Mouse (Mus musculus) limb, embryonic 11.5 days (tissue): Measurements from ENCODE around the gene Pold3. TPM values are rescaled to one million over a fixed set of nuclear protein-coding genes. Genes with fewer than 3 reads are reported as not detected.

ENCODE experiments used
- ATAC-seq: fragments of 200-750 bp; cut with Nextera tagmentation; 2 replicates; pipeline ENCODE4 v1.8.0; 2017; ENCODE audit warnings: low read depth; ENCODE audit not compliant: insufficient number of reproducible peaks, low FRiP score, low TSS enrichment
- DNase-seq: peaks from one replicate; pipeline ENCODE4 v3.0.0-alpha.2; 2015; ENCODE audit warnings: low spot score
- H3K27ac ChIP-seq: fragments of 300-500 bp; sonication (generic); replicated peaks from 2 replicates; pipeline ENCODE4 v1.5.1; 2014; ENCODE audit warnings: low read depth, mild to moderate bottlenecking, low read length
- H3K27me3 ChIP-seq: fragments of 300-500 bp; sonication (generic); 2 replicates; pipeline ENCODE4 v1.6.1; 2014; ENCODE audit warnings: mild to moderate bottlenecking, low read length, mixed read lengths; ENCODE audit not compliant: control insufficient read depth, insufficient read depth
- H3K36me3 ChIP-seq: fragments of 300-500 bp; sonication (generic); 2 replicates; pipeline ENCODE4 v1.6.1; 2014; ENCODE audit warnings: mild to moderate bottlenecking, low read length, moderate library complexity, mixed read lengths; ENCODE audit not compliant: control insufficient read depth, insufficient read depth
- H3K4me1 ChIP-seq: fragments of 300-500 bp; sonication (generic); 2 replicates; pipeline ENCODE4 v1.6.1; 2014; ENCODE audit warnings: low read length, mixed read lengths; ENCODE audit not compliant: control insufficient read depth, insufficient read depth
- H3K4me2 ChIP-seq: fragments of 300-500 bp; sonication (generic); 2 replicates; pipeline ENCODE4 v1.6.1; 2014; ENCODE audit warnings: low read depth, mild to moderate bottlenecking, moderate library complexity; ENCODE audit not compliant: severe bottlenecking
- H3K4me3 ChIP-seq: fragments of 300-500 bp; sonication (generic); 2 replicates; pipeline ENCODE4 v1.5.1; 2014; ENCODE audit warnings: low read depth, low read length
- H3K9ac ChIP-seq: fragments of 300-500 bp; sonication (generic); 2 replicates; pipeline ENCODE4 v1.6.1; 2014; ENCODE audit warnings: mild to moderate bottlenecking, low read length
- H3K9me3 ChIP-seq: fragments of 300-500 bp; sonication (generic); 2 replicates; pipeline ENCODE4 v1.6.1; 2016; ENCODE audit warnings: low read length; ENCODE audit not compliant: control insufficient read depth
- WGBS: fragments of 180-500 bp; shearing (Covaris S2); extraction: QIAGEN DNeasy Blood & Tissue Kit; methylation state at CpG from one replicate; pipeline ENCODE4 v1.1.7; 2014; 5-methylcytosine and 5-hydroxymethylcytosine counted together
- polyA plus RNA-seq: library from polyadenylated mRNA; unstranded; fragments of >200 nt; fragmentation: Nextera tagmentation; extraction: Ambion mirVana; gene quantifications from 2 replicates; pipeline ENCODE4 v1.2.1, GENCODE M21; 2014

Gene Pold3
- 96.4 and 100 TPM in 2 replicates for polyA plus RNA-seq

DNA sequence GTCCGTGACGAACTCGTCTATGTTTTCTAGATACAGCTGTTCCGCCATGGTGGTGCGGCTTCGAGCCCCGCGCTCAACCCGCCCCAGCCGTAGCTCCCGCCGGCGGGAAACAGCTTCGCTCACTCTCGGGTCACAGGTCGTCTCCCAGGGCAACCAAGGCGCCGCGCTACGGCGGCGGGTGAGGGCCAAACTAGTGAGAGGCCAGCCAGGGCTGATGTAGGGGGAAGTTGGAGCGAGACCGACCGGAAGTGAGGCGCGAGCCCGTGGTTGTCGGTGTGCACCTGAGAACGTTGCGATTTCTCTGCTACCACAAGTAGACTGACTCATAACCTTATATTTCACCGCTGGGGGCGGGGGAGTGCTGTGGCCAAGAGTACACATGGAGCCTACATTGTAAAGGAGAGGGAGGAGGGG lies at the start of gene Pold3:
Pold3 (minus strand) TSS at position 190 of the 414 bp plus-strand sequence.
- H3K36me3 ChIP-seq, result peaks cover 12% of the 10 kb centered on the region; the same call in 1 of the 2 replicates
- H3K4me1 ChIP-seq, result 0 out of 2 replicates have a peak, but pooled peaks cover 3% of the 10 kb centered on the region
- H3K27me3 ChIP-seq, result no peaks in the 10 kb centered on the region
- ATAC-seq (peak; percentile 95), DNase-seq (peak; percentile 100)
- WGBS, result under 1% methylated on average over 33 of the region's 33 CpGs
- H3K9me3 ChIP-seq, result 0 out of 2 replicates have a peak, but pooled peaks cover 3% of the 10 kb centered on the region
- H3K27ac ChIP-seq, result peak within 1 kb of the TSS; percentile 84
- H3K9ac ChIP-seq, result peak within 1 kb of the TSS; percentile 84
- H3K4me3 ChIP-seq, result peak within 1 kb of the TSS; percentile 78
- peak within 1 kb of the TSS; percentile 59 for H3K4me2 ChIP-seq

DNA sequence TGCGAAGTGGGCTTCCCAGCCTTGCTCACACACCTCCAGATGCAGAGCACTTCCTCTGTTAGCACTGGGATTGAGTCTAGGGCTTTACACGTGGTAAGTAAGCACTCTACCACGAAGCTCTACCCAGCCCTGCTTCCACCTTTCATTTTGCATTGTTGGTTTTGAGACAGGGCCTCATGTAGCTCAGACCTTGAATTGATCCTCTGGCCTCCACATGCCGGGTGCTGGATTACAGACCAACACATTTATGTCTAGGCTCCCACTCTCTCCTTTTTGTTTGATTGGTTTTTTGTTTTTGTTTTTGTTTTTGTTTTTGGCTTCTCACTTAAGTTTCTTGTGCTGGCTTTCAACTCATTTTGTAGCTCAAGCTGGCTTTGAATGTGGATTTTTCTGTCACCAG lies 49.4 kb upstream of the Pold3 start:
- Histone ChIP-seq H3K9ac (no peak overlapping the region), H3K4me3 (no peak overlapping the region), H3K36me3 (no peaks in the 10 kb centered on the region), H3K4me1 (no peaks in the 10 kb centered on the region), H3K4me2 (no peak overlapping the region), H3K9me3 (no peaks in the 10 kb centered on the region), H3K27ac (no peak overlapping the region), H3K27me3 (no peaks in the 10 kb centered on the region)
- ATAC-seq, result no peak
- no peak for DNase-seq
- 71% methylated on average over 4 of the region's 4 CpGs for WGBS

DNA sequence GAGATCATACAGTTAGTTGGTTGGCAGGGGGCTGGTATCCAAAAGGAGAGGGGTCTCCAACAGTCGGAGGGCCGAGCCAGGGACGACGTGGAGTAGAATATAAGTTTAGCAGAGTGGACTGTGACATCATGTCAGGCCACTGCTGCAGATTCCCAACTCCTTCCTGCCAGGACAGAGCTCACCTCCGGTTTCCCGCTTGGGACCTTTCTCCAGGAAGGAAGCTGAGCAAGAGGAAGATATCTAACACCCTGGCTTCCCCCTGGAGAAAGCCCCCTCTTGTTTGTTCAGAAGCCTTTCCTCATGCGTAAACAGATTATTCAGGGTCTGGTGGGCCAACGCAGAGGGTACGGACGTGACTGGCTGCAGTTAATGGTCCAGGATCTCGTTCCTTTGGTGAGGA lies 47.3 kb upstream of the Pold3 start:
- WGBS, result 75% methylated on average over 11 of the region's 11 CpGs
- Histone ChIP-seq H3K4me1 (no peaks in the 10 kb centered on the region), H3K4me3 (no peak overlapping the region), H3K27ac (no peak overlapping the region), H3K9me3 (no peaks in the 10 kb centered on the region), H3K4me2 (no peak overlapping the region), H3K27me3 (no peaks in the 10 kb centered on the region), H3K36me3 (no peaks in the 10 kb centered on the region), H3K9ac (no peak overlapping the region)
- ATAC-seq (no peak), DNase-seq (no peak)

- Histone ChIP-seq H3K27ac (no peak overlapping the region), H3K27me3 (no peaks in the 10 kb centered on the region), H3K4me3 (no peak overlapping the region), H3K9ac (no peak overlapping the region), H3K9me3 (no peaks in the 10 kb centered on the region), H3K36me3 (no peaks in the 10 kb centered on the region), H3K4me1 (no peaks in the 10 kb centered on the region), H3K4me2 (no peak overlapping the region)
- WGBS, result 84% methylated on average over 4 of the region's 4 CpGs
- ATAC-seq, result no peak
- no peak for DNase-seq
Measured at GRCm38 (mm10) chr7:100163506-100163905, 42.1 kb upstream of the Pold3 start.

DNA sequence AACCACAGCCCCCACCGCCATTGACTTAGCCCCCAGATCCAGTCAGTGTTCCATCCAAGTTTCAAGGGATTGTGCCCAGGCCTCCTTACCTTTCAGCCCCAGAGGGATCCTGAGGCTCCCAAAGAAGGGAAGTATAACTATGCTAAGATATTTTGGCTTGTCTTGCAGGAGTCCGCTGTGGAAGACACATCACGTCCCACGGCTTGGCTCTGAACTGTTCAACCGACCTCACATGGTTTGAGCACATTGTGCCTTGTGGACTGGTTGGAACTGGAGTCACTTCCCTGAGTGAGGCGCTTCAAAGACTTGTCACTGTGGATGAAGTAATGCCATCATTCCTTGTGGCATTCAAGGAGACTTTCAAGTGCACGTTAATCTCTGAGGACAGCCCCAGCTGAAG lies 38.6 kb upstream of the Pold3 start:
- Histone ChIP-seq H3K27me3 (no peaks in the 10 kb centered on the region), H3K9ac (peak overlapping the region; percentile 93), H3K9me3 (no peaks in the 10 kb centered on the region), H3K27ac (peak overlapping the region; percentile 95), H3K36me3 (no peaks in the 10 kb centered on the region), H3K4me3 (peak overlapping the region; percentile 77), H3K4me1 (no peaks in the 10 kb centered on the region), H3K4me2 (peak overlapping the region; percentile 84)
- no peak for DNase-seq
- WGBS, result 72% methylated on average over 7 of the region's 7 CpGs
- ATAC-seq, result peak; percentile 14; the same call in 1 of the 2 replicates

DNA sequence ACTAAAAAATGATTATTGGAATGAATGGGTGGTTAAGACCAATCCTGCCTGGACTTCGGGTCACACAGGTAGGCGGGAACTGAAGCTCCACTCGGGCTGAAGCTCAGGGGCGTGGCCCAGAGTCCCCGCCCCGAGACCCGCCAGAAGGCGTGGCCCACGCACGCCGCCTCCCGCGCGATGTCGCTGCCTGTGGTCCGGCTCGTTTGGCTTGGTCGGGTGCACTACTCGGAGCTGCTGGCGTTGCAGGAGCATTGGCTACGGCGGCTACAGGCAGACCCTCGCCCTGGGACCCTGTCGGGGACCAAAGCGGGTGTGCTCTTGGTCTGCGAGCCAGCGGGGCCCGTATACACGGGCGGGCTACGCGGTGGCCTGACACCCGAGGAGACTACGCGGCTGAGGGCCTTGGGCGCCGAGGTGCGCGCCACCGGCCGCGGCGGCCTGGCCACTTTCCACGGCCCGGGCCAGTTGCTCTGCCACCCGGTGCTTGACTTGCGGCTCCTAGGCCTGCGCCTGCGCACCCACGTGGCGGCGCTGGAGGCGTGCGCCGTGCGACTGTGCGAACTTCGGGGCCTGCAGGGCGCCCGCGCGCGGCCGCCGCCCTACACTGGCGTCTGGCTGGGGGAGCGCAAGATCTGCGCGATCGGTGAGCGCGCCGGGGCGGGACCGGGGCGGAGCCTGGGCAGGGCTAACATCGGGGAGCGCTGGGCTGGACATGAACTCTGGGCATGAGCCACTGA lies 37.9 kb upstream of the Pold3 start, which contains the start of gene Lipt2:
Lipt2 (plus strand) TSS at position 173 of the 737 bp plus-strand sequence.
- no peaks in the 10 kb centered on the region for H3K36me3 ChIP-seq
- H3K27ac ChIP-seq, result peak within 1 kb of the TSS; percentile 95
- H3K27me3 ChIP-seq, result no peaks in the 10 kb centered on the region
- H3K9ac ChIP-seq, result peak within 1 kb of the TSS; percentile 93
- peak within 1 kb of the TSS; percentile 77 for H3K4me3 ChIP-seq
- peak; percentile 95 for ATAC-seq
- H3K4me2 ChIP-seq, result peak within 1 kb of the TSS; percentile 84
- no peaks in the 10 kb centered on the region for H3K9me3 ChIP-seq
- no peaks in the 10 kb centered on the region for H3K4me1 ChIP-seq
- WGBS, result under 1% methylated on average over 73 of the region's 78 CpGs
- DNase-seq, result peak; percentile 88

- H3K4me3 ChIP-seq, result no peak overlapping the region
- no peak for DNase-seq
- H3K36me3 ChIP-seq, result no peaks in the 10 kb centered on the region
- no peak overlapping the region for H3K9ac ChIP-seq
- WGBS, result 81% methylated on average over 4 of the region's 4 CpGs
- ATAC-seq, result no peak
- H3K4me1 ChIP-seq, result no peaks in the 10 kb centered on the region
- no peak overlapping the region for H3K27ac ChIP-seq
- no peaks in the 10 kb centered on the region for H3K9me3 ChIP-seq
- no peaks in the 10 kb centered on the region for H3K27me3 ChIP-seq
- H3K4me2 ChIP-seq, result no peak overlapping the region
Measured at GRCm38 (mm10) chr7:100157669-100158068, 36.3 kb upstream of the Pold3 start.

GRCm38 (mm10) chr7:100150626-100151025 lies 29.3 kb upstream of the Pold3 start:
- Histone ChIP-seq H3K36me3 (no peaks in the 10 kb centered on the region), H3K4me2 (no peak overlapping the region), H3K4me3 (no peak overlapping the region), H3K27me3 (no peaks in the 10 kb centered on the region), H3K4me1 (no peaks in the 10 kb centered on the region), H3K9ac (no peak overlapping the region), H3K9me3 (no peaks in the 10 kb centered on the region), H3K27ac (no peak overlapping the region)
- WGBS, result 87% methylated on average over 11 of the region's 11 CpGs
- ATAC-seq, result no peak
- DNase-seq, result no peak
